Mouse (Mus musculus) left cerebral cortex, adult 11 months (tissue): ENCODE data around the gene Ddb2.
"Not testable (repeated sequence)": the region's sequence is repeated elsewhere in the genome, so short reads cannot be mapped to it uniquely, and the experiment has no call there.

Source experiments
- DNase-seq: peaks from one replicate; pipeline ENCODE4 v3.0.0; 2022; ENCODE audit warnings: low spot score

The Ddb2 gene

GRCm38 (mm10) chr2:91255661-91256150, 18.9 kb upstream of the Ddb2 start, which contains the start of gene Pacsin3:
Gene Pacsin3 (plus strand): TSS chr2:91255954.
- no peak for DNase-seq

DNA sequence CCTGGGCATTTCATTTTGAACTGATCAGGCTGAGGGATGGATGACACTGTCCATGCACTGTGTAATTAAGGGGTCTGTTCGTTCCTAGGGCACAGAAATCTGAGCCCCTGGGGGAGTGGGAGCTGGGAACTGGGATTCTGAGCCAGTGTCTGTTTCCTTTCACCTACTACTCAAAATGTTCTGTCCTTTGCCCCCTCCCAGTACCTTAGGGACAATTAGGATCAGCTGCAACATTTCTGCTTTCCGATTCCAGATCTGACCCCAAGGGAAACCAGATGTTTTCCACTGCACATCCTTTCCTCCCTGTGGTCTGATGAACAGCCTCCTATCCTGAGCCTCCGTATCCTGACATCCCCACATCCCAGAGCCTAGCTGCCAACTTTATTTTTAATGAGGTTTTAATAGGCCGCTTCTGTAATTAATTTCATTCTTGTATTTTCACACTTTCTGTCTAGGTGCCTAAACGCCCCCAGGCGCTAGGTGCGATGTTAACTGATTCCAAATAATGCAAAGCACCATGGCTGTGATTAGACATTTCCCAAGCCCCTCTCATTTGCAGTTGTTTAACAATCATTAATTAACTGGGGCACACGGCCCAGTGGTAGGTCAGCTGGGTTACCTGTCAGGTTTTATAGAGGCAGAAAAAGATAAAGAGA, 18.1 kb upstream of the Ddb2 start:
- no peak for DNase-seq

- DNase-seq: no peak
Observed at GRCm38 (mm10) chr2:91252512-91252911, 15.7 kb upstream of the Ddb2 start.

DNA sequence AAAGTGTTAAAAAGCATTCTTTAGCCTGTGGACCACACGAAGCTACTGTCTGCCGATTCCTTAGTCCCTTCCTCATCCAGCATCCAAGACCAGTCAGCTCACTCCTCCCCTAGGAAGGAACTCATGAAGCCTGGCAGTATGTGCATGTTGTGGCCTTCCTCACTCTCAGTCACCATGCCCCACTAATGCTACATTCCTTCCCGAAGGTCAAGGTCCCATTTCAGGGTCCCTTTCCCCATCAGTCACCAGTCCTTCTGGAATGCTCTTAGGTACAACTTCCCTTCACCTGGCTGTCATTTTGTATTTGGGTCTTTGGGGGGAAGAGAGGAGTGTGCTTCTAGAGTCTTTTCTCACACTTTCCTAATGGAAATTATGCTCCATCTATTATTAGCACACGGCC, 15.2 kb upstream of the Ddb2 start:
- DNase-seq: no peak

GRCm38 (mm10) chr2:91248366-91248765, 11.6 kb upstream of the Ddb2 start:
- no peak for DNase-seq

GRCm38 (mm10) chr2:91244557-91245228, 7.9 kb upstream of the Ddb2 start:
- no peak for DNase-seq

DNA sequence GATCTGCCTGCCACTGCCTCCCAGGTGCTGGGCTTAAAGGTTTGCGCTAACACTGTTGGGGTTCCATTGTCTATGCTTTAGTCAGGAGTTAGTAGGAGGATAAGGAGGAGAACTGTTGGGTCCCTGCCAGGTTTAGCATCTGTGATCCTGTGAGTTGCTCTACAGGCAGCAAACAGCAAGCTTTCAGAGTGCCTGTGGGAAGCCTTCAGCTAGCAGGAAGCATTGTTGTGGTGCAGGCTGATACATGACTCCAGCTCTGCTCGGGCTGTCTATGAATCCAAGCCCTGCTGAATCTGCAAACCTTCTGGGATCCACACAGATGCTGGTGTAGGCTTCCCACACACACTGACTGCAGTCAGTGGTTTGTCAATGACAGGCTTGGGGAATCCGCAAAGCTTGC, 6.6 kb upstream of the Ddb2 start:
- DNase-seq: no peak

GRCm38 (mm10) chr2:91242547-91242946, 5.8 kb upstream of the Ddb2 start:
- DNase-seq: no peak

- not testable (repeated sequence) for DNase-seq
Observed at GRCm38 (mm10) chr2:91237511-91238080, 814 bp upstream of the Ddb2 start.

- peak; percentile 46 for DNase-seq
Observed at GRCm38 (mm10) chr2:91229735-91230134, 7.0 kb downstream of the Ddb2 start.

- DNase-seq: no peak
Observed at GRCm38 (mm10) chr2:91223614-91224013, 13.2 kb downstream of the Ddb2 start.

- no peak for DNase-seq
Observed at GRCm38 (mm10) chr2:91220501-91220900, 16.3 kb downstream of the Ddb2 start.

GRCm38 (mm10) chr2:91217032-91217431, 19.8 kb downstream of the Ddb2 start:
- DNase-seq: no peak

GRCm38 (mm10) chr2:91213311-91213710, 23.5 kb downstream of the Ddb2 start:
- no peak for DNase-seq

GRCm38 (mm10) chr2:91206254-91206775, 30.5 kb downstream of the Ddb2 start:
- DNase-seq: no peak

DNA sequence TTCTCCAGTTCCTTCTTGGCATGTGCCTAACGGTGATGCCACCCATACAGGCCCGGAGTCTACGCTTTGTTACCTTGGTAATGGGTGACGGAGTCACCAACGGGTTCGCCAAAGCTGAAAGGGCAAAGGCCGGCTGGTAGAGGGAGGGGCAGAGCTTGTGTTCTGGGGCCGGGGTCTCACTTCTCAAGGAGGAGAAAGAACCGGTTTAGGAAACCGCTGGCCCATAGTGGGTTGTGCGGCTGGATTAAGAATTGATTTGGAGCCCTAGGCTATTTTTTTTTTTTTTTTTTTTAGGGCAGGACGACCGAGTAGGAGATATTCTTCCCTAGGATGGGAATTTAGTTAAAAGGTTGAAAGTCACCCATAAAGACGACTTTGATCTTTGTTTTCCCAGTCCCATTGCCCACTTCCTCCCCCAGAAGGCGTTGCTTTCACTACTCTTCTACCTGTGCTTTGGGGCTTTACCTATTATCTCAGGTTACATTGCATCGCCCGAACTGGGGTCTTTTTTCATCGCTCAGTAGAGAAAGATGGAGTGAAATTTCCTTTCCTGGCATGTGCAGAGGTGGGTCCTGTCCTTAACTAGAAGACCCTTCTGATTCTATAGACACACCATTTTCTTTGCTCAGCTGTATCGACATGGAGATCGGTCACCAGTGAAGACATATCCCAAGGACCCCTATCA, 33.7 kb downstream of the Ddb2 start:
- DNase-seq: no peak

DNA sequence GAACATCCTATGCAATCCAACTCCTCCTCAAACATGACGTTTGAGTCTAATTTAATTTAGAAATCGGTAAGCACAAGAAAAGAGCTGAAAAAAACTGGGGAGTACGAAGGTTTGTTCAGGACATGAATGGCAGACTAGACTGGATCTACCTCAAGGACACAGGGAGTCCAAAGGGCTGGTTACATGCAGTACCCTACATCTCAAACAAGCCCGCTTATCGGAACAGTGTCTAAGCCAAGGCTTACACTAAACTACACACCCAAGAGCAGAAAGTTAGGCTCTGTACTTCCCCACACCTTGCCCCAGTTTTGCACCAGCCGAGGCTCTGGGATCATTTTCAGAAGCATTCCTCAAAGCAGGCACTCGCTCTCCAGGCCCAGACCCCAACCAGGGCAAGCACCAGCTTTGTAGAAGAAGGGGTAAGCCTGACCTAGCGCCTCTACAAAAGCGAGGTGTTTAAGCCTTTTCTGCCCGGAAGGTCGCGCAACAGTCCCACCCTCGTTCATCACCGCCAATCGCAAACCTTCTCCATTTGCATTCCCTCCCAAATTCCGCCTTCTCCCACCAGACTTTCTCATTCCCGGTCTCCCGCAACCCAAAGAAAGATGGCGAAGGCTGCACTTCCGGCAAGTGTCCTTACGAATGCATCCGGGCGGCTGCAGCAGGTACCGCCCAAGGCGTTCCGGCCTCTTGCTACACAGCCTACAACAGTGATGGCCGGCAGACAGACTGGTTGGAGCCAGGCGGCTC, 34.4 kb downstream of the Ddb2 start, which contains the start of the genes Nr1h3 and Acp2:
Gene Nr1h3, minus strand, starts transcription at position 613 of the 750 bp plus-strand sequence.
Gene Acp2, plus strand, starts transcription at position 664 of the 750 bp plus-strand sequence.
- DNase-seq: peak; percentile 92

DNA sequence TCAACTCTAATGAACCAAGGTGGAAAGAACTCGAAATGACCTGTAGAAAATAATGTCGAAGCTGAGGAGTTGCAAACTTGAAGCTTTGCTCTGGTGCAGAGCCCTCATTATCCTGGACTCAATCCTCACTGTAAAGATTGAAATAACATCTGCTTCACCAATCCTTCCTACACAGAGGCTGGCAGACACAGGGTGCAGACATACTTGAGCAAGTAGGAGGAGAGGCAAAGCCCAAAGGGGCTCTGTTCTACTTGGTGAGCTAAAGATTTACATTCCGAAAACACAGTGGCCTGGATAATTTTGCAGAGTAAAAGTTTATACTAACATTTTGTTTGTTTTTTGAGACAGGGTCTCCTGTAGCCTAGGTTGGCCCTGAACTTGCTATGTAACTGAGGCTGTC, 37.9 kb downstream of the Ddb2 start:
- DNase-seq: no peak

- no peak for DNase-seq
Observed at GRCm38 (mm10) chr2:91196577-91197001, 40.2 kb downstream of the Ddb2 start.

- DNase-seq: no peak
Observed at GRCm38 (mm10) chr2:91194624-91195332, 42.0 kb downstream of the Ddb2 start.

GRCm38 (mm10) chr2:91190501-91190900, 46.3 kb downstream of the Ddb2 start:
- DNase-seq: no peak
